Mouse (Mus musculus): ENCODE results near the gene Gm1330. TPM values are rescaled to one million over a fixed set of nuclear protein-coding genes. Genes with fewer than 3 reads are reported as not detected.
"Not testable (repeated sequence)": the region's sequence is repeated elsewhere in the genome, so short reads cannot be mapped to it uniquely, and the experiment has no call there.

Gene Gm1330
- polyA plus RNA-seq (2015; fragmentation: Nextera tagmentation; extraction: Ambion mirVana), result not detected in 2 replicates

- no peak for DNase-seq (ENCODE audit: low spot score)
- H3K4me3 ChIP-seq (ENCODE audit: low read depth, low read length), result no peak within 1 kb of the TSS
- H3K4me1 ChIP-seq (ENCODE audit: insufficient read depth, low read depth, low read length), result no peaks in the 10 kb centered on the region
- ATAC-seq, result no peak
- H3K27me3 ChIP-seq (replicated peaks; ENCODE audit: insufficient read depth, low read length), result no peaks in the 10 kb centered on the region
- TF ChIP-seq CTCF (IDR thresholded peaks at IDR 0.05) (no peak), EP300 (IDR thresholded peaks at IDR 0.05) (no peak)
- H3K9ac ChIP-seq (replicated peaks; ENCODE audit: low read depth), result no peak within 1 kb of the TSS
- no peak within 1 kb of the TSS for H3K4me2 ChIP-seq (replicated peaks; ENCODE audit: low read depth, low read length)
- H3K9me3 ChIP-seq (ENCODE audit: low read length), result no peaks in the 10 kb centered on the region
- no peaks in the 10 kb centered on the region for H3K36me3 ChIP-seq (ENCODE audit: insufficient read depth, low read length)
- H3K27ac ChIP-seq (ENCODE audit: low read length), result no peak within 1 kb of the TSS
These were observed at the start of gene Gm1330 for GRCm38 (mm10) chr2:149003151-149003550. Gene Gm1330, minus strand, starts transcription at chr2:149003251.

GRCm38 (mm10) chr2:149017137-149017536, 14.1 kb upstream of the Gm1330 start, which contains the start of gene Gm10750:
Gene Gm10750, minus strand, starts transcription at chr2:149017237.
- 51% methylated on average over 5 of the region's 5 CpGs for WGBS
- not testable (repeated sequence) for ATAC-seq; H3K27me3 ChIP-seq (replicated peaks; ENCODE audit: insufficient read depth, low read length)

DNA sequence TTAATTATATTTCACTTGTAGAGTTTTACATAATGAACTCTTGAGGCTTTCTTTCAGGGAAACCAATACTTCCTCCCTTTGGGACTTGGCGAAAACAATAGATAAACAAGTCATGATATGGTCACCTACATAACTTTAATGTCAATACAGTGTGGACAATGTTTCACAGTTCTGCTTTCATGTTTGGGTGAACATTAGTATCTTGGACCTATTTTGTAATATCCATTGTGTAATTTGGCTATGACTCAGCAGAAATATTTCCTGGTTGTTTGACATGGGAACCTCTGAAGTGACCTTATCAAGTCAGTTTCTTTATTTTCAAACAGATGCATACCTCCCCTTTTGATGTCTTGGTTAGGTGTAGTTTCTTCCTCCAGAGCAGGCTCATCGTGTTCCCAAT, 1.8 kb upstream of the Gm1330 start:
- Histone ChIP-seq H3K4me3 (ENCODE audit: low read depth, low read length) (no peak overlapping the region), H3K9me3 (ENCODE audit: low read length) (no peaks in the 10 kb centered on the region), H3K4me1 (ENCODE audit: insufficient read depth, low read depth, low read length) (no peaks in the 10 kb centered on the region), H3K4me2 (replicated peaks; ENCODE audit: low read depth, low read length) (no peak overlapping the region), H3K27ac (ENCODE audit: low read length) (no peak overlapping the region), H3K36me3 (ENCODE audit: insufficient read depth, low read length) (no peaks in the 10 kb centered on the region), H3K27me3 (replicated peaks; ENCODE audit: insufficient read depth, low read length) (no peaks in the 10 kb centered on the region), H3K9ac (replicated peaks; ENCODE audit: low read depth) (no peak overlapping the region)
- TF ChIP-seq EP300 (IDR thresholded peaks at IDR 0.05), result no peak
- TF ChIP-seq CTCF (IDR thresholded peaks at IDR 0.05), result no peak
- 61% methylated on average over 2 of the region's 2 CpGs for WGBS
- DNase-seq (ENCODE audit: low spot score) (no peak), ATAC-seq (no peak)

More at GRCm38 (mm10) chr2:149017137-149017536, 14.1 kb upstream of the Gm1330 start, which contains the start of gene Gm10750:
- not testable (repeated sequence) for H3K27ac ChIP-seq (ENCODE audit: low read length); H3K4me2 ChIP-seq (replicated peaks; ENCODE audit: low read depth, low read length); H3K9me3 ChIP-seq (ENCODE audit: low read length); H3K4me1 ChIP-seq (ENCODE audit: insufficient read depth, low read depth, low read length); H3K36me3 ChIP-seq (ENCODE audit: insufficient read depth, low read length); H3K4me3 ChIP-seq (ENCODE audit: low read depth, low read length); DNase-seq (ENCODE audit: low spot score); H3K9ac ChIP-seq (replicated peaks; ENCODE audit: low read depth)

DNA sequence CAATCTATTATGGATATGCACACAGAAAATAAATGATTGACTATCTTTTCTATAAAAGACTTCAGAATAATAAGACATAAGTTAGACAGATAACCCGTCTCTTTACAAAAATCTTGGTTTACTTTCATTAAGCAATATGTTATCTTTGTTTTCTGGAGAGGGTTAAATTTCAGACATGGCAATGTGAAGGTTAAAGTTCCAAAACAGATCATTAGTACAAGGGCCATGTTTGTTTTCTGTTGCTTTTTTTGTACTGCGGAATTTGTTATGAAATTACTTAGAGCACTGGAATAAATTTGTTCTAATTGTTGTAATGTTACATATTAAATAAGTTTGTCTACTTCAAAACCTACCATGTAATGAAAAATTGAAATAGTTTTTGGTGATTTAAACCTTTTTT, 7.9 kb downstream of the Gm1330 start:
- Histone ChIP-seq H3K4me3 (ENCODE audit: low read depth, low read length) (no peak overlapping the region), H3K4me2 (replicated peaks; ENCODE audit: low read depth, low read length) (no peak overlapping the region), H3K27ac (ENCODE audit: low read length) (no peak overlapping the region), H3K9me3 (ENCODE audit: low read length) (no peaks in the 10 kb centered on the region), H3K9ac (replicated peaks; ENCODE audit: low read depth) (no peak overlapping the region), H3K27me3 (replicated peaks; ENCODE audit: insufficient read depth, low read length) (no peaks in the 10 kb centered on the region), H3K36me3 (ENCODE audit: insufficient read depth, low read length) (no peaks in the 10 kb centered on the region), H3K4me1 (ENCODE audit: insufficient read depth, low read depth, low read length) (no peaks in the 10 kb centered on the region)
- 84% methylated on average over 2 of the region's 2 CpGs for WGBS
- DNase-seq (ENCODE audit: low spot score) (no peak), ATAC-seq (no peak)
- TF ChIP-seq EP300 (IDR thresholded peaks at IDR 0.05), result no peak
- TF ChIP-seq CTCF (IDR thresholded peaks at IDR 0.05), result no peak

Other genes with a start within 250 kb of the Gm1330 start
- gene Cst11, start 231.8 kb downstream of the Gm1330 start, polyA plus RNA-seq (2015; fragmentation: Nextera tagmentation; extraction: Ambion mirVana), result not detected in 2 replicates
- not detected in 2 replicates for gene 8030411F24Rik, start 221.2 kb downstream of the Gm1330 start, polyA plus RNA-seq (2015; fragmentation: Nextera tagmentation; extraction: Ambion mirVana)
- gene Cst12, start 213.9 kb downstream of the Gm1330 start, polyA plus RNA-seq (2015; fragmentation: Nextera tagmentation; extraction: Ambion mirVana), result not detected in 2 replicates
- gene Cst8, start 204.5 kb downstream of the Gm1330 start, polyA plus RNA-seq (2015; fragmentation: Nextera tagmentation; extraction: Ambion mirVana), result 12.9 and 19.4 TPM in 2 replicates
- not detected in 2 replicates for gene Cst13, start 183.2 kb downstream of the Gm1330 start, polyA plus RNA-seq (2015; fragmentation: Nextera tagmentation; extraction: Ambion mirVana)
- 1.5 and 2.5 TPM in 2 replicates for gene Cst9, start 168.1 kb downstream of the Gm1330 start, polyA plus RNA-seq (2015; fragmentation: Nextera tagmentation; extraction: Ambion mirVana)
- 0.94 and 1.5 TPM in 2 replicates for gene 9230104L09Rik, start 138.2 kb downstream of the Gm1330 start, polyA plus RNA-seq (2015; fragmentation: Nextera tagmentation; extraction: Ambion mirVana)
- gene Cst3, start 127.6 kb downstream of the Gm1330 start, polyA plus RNA-seq (2015; fragmentation: Nextera tagmentation; extraction: Ambion mirVana), result 755 and 866 TPM in 2 replicates
- not detected in 2 replicates for gene Gm10750, start 14.0 kb upstream of the Gm1330 start, polyA plus RNA-seq (2015; fragmentation: Nextera tagmentation; extraction: Ambion mirVana)

Data from lung, postnatal 0 days (tissue).